Mouse (Mus musculus) embryonic facial prominence, embryonic 12.5 days (tissue): Measurements from ENCODE around the gene Hunk. TPM values are rescaled to one million over a fixed set of nuclear protein-coding genes. Genes with fewer than 3 reads are reported as not detected.

Experiments
- ATAC-seq: fragments of 200-750 bp; cut with Nextera tagmentation; 2 replicates; pipeline ENCODE4 v1.8.0; 2017; ENCODE audit not compliant: insufficient number of reproducible peaks, insufficient read depth, low FRiP score, low TSS enrichment
- H3K27ac ChIP-seq: fragments of 300-500 bp; sonication (generic); 2 replicates; pipeline ENCODE4 v1.5.1; 2016; ENCODE audit warnings: mild to moderate bottlenecking
- H3K27me3 ChIP-seq: fragments of 300-500 bp; sonication (generic); 2 replicates; pipeline ENCODE4 v1.6.1; 2016; ENCODE audit warnings: mild to moderate bottlenecking, moderate library complexity
- H3K36me3 ChIP-seq: fragments of 300-500 bp; sonication (generic); 2 replicates; pipeline ENCODE4 v1.6.1; 2016; ENCODE audit warnings: mild to moderate bottlenecking
- H3K4me1 ChIP-seq: fragments of 300-500 bp; sonication (generic); 2 replicates; pipeline ENCODE4 v1.6.1; 2016
- H3K4me2 ChIP-seq: fragments of 300-500 bp; sonication (generic); replicated peaks from 2 replicates; pipeline ENCODE4 v1.6.1; 2016; ENCODE audit warnings: mild to moderate bottlenecking, moderate library complexity
- H3K4me3 ChIP-seq: fragments of 300-500 bp; sonication (generic); 2 replicates; pipeline ENCODE4 v1.5.1; 2016; ENCODE audit warnings: mild to moderate bottlenecking
- H3K9ac ChIP-seq: fragments of 300-500 bp; sonication (generic); 2 replicates; pipeline ENCODE4 v1.6.1; 2016; ENCODE audit warnings: mild to moderate bottlenecking, moderate library complexity
- H3K9me3 ChIP-seq: fragments of 300-500 bp; sonication (generic); 2 replicates; pipeline ENCODE4 v1.6.1; 2016; ENCODE audit warnings: mild to moderate bottlenecking, moderate library complexity
- WGBS: fragments of 180-500 bp; shearing (Covaris S2); methylation state at CpG from one replicate; pipeline ENCODE4 v1.1.7; 2016; 5-methylcytosine and 5-hydroxymethylcytosine counted together
- polyA plus RNA-seq: library from polyadenylated mRNA; unstranded; fragments of >200 nt; fragmentation: Nextera tagmentation; extraction: Ambion mirVana; gene quantifications from 2 replicates; pipeline ENCODE4 v1.2.1, GENCODE M21; 2016

Hunk gene
- polyA plus RNA-seq, 1 experiment from 2014 or later = 25.0 TPM

GRCm38 (mm10) chr16:90541191-90541590 is 155.4 kb downstream of the Hunk start:
- WGBS = 81% methylated on average over 2 of the region's 2 CpGs
- ATAC-seq = no peak
- Histone ChIP-seq H3K36me3 (no peaks in the 10 kb centered on the region), H3K9me3 (no peaks in the 10 kb centered on the region), H3K4me2 (no peak overlapping the region), H3K9ac (no peak overlapping the region), H3K27me3 (no peaks in the 10 kb centered on the region), H3K27ac (no peak overlapping the region), H3K4me1 (peaks cover 18% of the 10 kb centered on the region), H3K4me3 (no peak overlapping the region)

GRCm38 (mm10) chr16:90542383-90542782 is 156.6 kb downstream of the Hunk start:
- Histone ChIP-seq H3K4me1 (peaks cover 18% of the 10 kb centered on the region), H3K27me3 (no peaks in the 10 kb centered on the region), H3K9ac (no peak overlapping the region), H3K4me2 (no peak overlapping the region), H3K27ac (no peak overlapping the region), H3K9me3 (no peaks in the 10 kb centered on the region), H3K4me3 (no peak overlapping the region), H3K36me3 (no peaks in the 10 kb centered on the region)
- WGBS = 63% methylated on average over 10 of the region's 10 CpGs
- no peak for ATAC-seq

GRCm38 (mm10) chr16:90544175-90544574 is 158.4 kb downstream of the Hunk start:
- whole genome bisulfite sequencing = 49% methylated on average over 9 of the region's 9 CpGs

GRCm38 (mm10) chr16:90545509-90545908 is 159.7 kb downstream of the Hunk start:
- Histone ChIP-seq H3K36me3 (no peaks in the 10 kb centered on the region), H3K4me2 (peak overlapping the region; percentile 19), H3K9me3 (no peaks in the 10 kb centered on the region), H3K4me1 (peaks cover 24% of the 10 kb centered on the region), H3K4me3 (no peak overlapping the region), H3K9ac (no peak overlapping the region), H3K27ac (peak overlapping the region; percentile 67; the same call in 1 of the 2 replicates), H3K27me3 (no peaks in the 10 kb centered on the region)
- WGBS = 48% methylated on average over 3 of the region's 3 CpGs
- no peak; the same call in 1 of the 2 replicates for ATAC-seq

More at GRCm38 (mm10) chr16:90544175-90544574, 158.4 kb downstream of the Hunk start:
- Histone ChIP-seq H3K27ac (peak overlapping the region; percentile 12), H3K36me3 (no peaks in the 10 kb centered on the region), H3K9me3 (no peaks in the 10 kb centered on the region), H3K9ac (no peak overlapping the region), H3K27me3 (no peaks in the 10 kb centered on the region), H3K4me3 (no peak overlapping the region), H3K4me1 (peaks cover 24% of the 10 kb centered on the region), H3K4me2 (no peak overlapping the region)
- no peak for ATAC-seq

- no peak overlapping the region for H3K27ac ChIP-seq
- 80% methylated on average over 3 of the region's 3 CpGs for WGBS
- no peak overlapping the region for H3K4me3 ChIP-seq
- H3K9ac ChIP-seq = no peak overlapping the region
- ATAC-seq = no peak
- peaks cover 24% of the 10 kb centered on the region for H3K4me1 ChIP-seq
- no peak overlapping the region for H3K4me2 ChIP-seq
- H3K27me3 ChIP-seq = no peaks in the 10 kb centered on the region
- no peaks in the 10 kb centered on the region for H3K36me3 ChIP-seq
- H3K9me3 ChIP-seq = no peaks in the 10 kb centered on the region
Measured at GRCm38 (mm10) chr16:90546591-90546990, 160.8 kb downstream of the Hunk start.

GRCm38 (mm10) chr16:90547996-90548395 is 162.2 kb downstream of the Hunk start:
- Histone ChIP-seq H3K4me1 (peaks cover 24% of the 10 kb centered on the region), H3K9me3 (no peaks in the 10 kb centered on the region), H3K36me3 (no peaks in the 10 kb centered on the region), H3K27me3 (no peaks in the 10 kb centered on the region), H3K9ac (no peak overlapping the region), H3K27ac (no peak overlapping the region), H3K4me2 (no peak overlapping the region), H3K4me3 (no peak overlapping the region)
- ATAC-seq = no peak
- 57% methylated on average over 9 of the region's 9 CpGs for WGBS

Other genes starting within 250 kb of the Hunk start
- gene Tiam1, start 242.2 kb upstream of the Hunk start, polyA plus RNA-seq = 38.9 and 39.1 TPM in 2 replicates
- 976 and 1,009 TPM in 2 replicates for gene Sod1, start 165.3 kb upstream of the Hunk start, polyA plus RNA-seq
- gene Scaf4, start 101.5 kb upstream of the Hunk start, polyA plus RNA-seq = 32.3 and 34.8 TPM in 2 replicates